In the genomic region with DNA sequence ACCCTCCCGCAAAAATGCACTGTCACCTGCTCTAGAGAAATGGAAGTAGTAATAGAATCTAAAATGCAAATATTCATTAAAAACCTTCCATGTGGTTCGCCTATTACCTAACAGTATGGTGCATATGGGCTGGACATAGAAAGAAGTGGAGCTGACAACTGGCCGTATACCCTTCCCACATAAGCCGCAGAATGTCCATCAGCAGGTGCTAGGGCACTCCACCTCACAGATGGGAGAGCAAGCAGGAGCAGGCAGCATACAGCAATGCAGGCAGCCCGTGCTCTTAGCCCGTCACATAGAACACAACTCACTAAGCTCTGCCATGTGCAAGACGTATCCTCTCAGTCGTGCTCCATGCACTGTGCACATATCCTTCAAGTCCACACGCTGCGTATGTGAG, we compare ENCODE assay signal across 34 mouse cellular contexts.
"Had no signal": no experiment of that assay in that cellular context is flagged by ENCODE, and none has a peak within 500 bp of the region (broad histone marks: within the 10 kb centered on the region; RNA-seq: fewer than 3 reads in every experiment).

No protein-coding gene starts in this region.

- H3K27me3 ChIP-seq: heart, embryonic 12.5 days; heart, embryonic 13.5 days; heart, embryonic 15.5 days; hindbrain, embryonic 12.5 days; hindbrain, embryonic 13.5 days; hindbrain, embryonic 15.5 days; intestine, embryonic 15.5 days; kidney, embryonic 15.5 days had no signal

- H3K4me3 ChIP-seq: heart, adult 2 months; heart, embryonic 10.5 days; heart, embryonic 12.5 days; heart, embryonic 13.5 days; heart, embryonic 15.5 days; hindbrain, embryonic 10.5 days; hindbrain, embryonic 12.5 days; hindbrain, embryonic 13.5 days; hindbrain, embryonic 15.5 days; intestine, embryonic 15.5 days; kidney, embryonic 15.5 days had no signal

- H3K9me3 ChIP-seq: heart, embryonic 10.5 days; heart, embryonic 12.5 days; heart, embryonic 13.5 days; heart, embryonic 15.5 days; hindbrain, embryonic 13.5 days; hindbrain, embryonic 15.5 days; intestine, embryonic 15.5 days; kidney, embryonic 15.5 days had no signal

- H3K9ac ChIP-seq: heart, embryonic 12.5 days; heart, embryonic 13.5 days; heart, embryonic 15.5 days; hindbrain, embryonic 12.5 days; hindbrain, embryonic 13.5 days; hindbrain, embryonic 14.5 days; hindbrain, embryonic 15.5 days; intestine, embryonic 15.5 days; kidney, embryonic 15.5 days had no signal

- H3K4me2 ChIP-seq: heart, embryonic 11.5 days; heart, embryonic 12.5 days; heart, embryonic 13.5 days; heart, embryonic 15.5 days; hindbrain, embryonic 12.5 days; hindbrain, embryonic 13.5 days; hindbrain, embryonic 14.5 days; hindbrain, embryonic 15.5 days; intestine, embryonic 15.5 days; kidney, embryonic 15.5 days had no signal

- H3K36me3 ChIP-seq: hindbrain, embryonic 10.5 days had no signal

- ATAC-seq: hindbrain, embryonic 16.5 days; hindbrain, postnatal 0 days; inflammation-experienced regulatory T-cells, adult 6 months; intestine, embryonic 15.5 days; intestine, embryonic 16.5 days; intestine, postnatal 0 days had no signal

- H3K4me1 ChIP-seq: hindbrain, embryonic 12.5 days; hindbrain, embryonic 13.5 days; hindbrain, embryonic 15.5 days; kidney, embryonic 15.5 days had no signal

- DNase-seq: heart, adult 2 months; heart, postnatal 10 days; heart, postnatal 14 days; heart, postnatal 36 days; heart, postnatal 4 days; kidney, adult 11 months; kidney, adult 18-20 months; kidney, adult 2 months; kidney, adult 8-10 months; kidney, adult 9 months; kidney, postnatal 10 days; kidney, postnatal 14 days; kidney, postnatal 25 days; kidney, postnatal 36 days; kidney, postnatal 4 days; layer of hippocampus, adult 9-11 months had no signal

- H3K27ac ChIP-seq: heart, adult 2 months; heart, embryonic 10.5 days; heart, embryonic 13.5 days; heart, embryonic 15.5 days; hindbrain, embryonic 10.5 days; hindbrain, embryonic 12.5 days; hindbrain, embryonic 13.5 days; hindbrain, embryonic 14.5 days; hindbrain, embryonic 15.5 days; hindbrain, postnatal 0 days; intestine, embryonic 15.5 days; kidney, embryonic 15.5 days; kidney, postnatal 0 days had no signal
